Mouse (Mus musculus): ENCODE measurements around the gene Pik3r4. TPM values are rescaled to one million over a fixed set of nuclear protein-coding genes. Genes with fewer than 3 reads are reported as not detected.
A peak's percentile ranks its signal among the peaks of the same experiment; 100 is the strongest.
"Not testable (repeated sequence)": the region's sequence is repeated elsewhere in the genome, so short reads cannot be mapped to it uniquely, and the experiment has no call there.

The Pik3r4 gene
- 10 to 100 TPM; 39.5 to 51.0 (median 45.9) TPM for total RNA-seq (2022)

GRCm38 (mm10) chr9:105642460-105643371, at the start of gene Pik3r4:
Pik3r4 (plus strand) TSS chr9:105642978.
- peak; percentile 82 to 88 for DNase-seq (ENCODE audit: low spot score in 2 of 2)

DNA sequence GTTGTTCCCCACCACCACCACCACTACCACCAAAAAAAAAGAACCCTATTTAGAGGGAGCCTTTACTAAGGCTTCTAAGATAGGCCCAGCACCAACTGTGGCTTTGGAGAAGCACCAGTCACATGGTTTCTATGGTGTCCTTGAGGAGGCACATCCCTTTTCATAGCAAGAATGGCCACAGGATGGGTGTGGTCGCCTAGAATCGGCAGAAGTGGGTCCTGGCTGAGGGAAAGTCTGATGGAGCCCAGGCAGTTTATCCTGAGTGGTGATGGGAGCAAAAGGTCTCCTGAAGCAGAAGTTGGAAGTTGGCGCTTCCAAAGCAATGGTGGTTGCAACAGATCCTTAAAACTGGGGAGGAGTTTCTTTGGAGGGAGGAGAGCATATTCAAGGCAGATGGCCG, 43.9 kb upstream of the Pik3r4 start:
- no peak for DNase-seq (ENCODE audit: low spot score in 2 of 2)

DNA sequence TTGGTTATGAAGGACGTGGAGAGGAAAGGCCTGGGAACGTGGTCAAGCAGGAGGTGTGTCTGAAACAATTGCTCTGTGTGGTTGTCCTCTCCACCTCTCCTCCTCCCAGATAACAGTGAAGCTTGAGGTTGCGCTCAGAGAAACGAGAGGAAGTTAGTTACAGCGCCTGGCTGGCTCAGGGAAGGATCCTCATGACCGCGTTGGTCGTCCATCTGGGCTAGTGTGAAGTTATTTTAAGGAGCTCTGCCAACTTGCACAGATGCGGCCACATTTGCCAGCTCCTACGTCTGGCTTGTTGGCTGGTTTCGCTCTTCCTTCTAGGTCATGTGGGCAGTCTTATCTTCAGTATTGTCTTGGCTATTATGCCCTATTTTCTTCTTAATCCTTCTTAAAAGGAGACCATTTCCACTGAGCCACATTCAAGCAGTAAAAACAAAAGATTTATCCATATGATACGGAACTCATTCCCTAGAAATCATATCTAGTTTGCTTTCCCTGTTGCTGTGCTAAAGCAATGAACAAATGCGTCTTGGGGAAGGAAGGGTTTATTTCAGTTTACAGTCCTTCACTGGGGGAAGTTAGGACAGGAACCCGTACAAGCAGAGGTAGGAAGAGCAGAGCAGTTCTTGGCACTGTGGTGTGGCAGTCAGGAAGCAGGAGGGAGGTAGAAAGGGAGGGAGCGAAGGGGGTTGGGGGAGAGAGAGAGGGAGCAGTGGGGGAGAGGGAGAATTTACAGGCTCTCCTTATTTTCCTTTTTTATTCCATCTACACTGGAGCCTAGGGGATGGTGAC, 30.6 kb upstream of the Pik3r4 start:
- DNase-seq (ENCODE audit: low spot score in 2 of 2), result peak; percentile 32 to 65

GRCm38 (mm10) chr9:105612919-105613318, 29.9 kb upstream of the Pik3r4 start:
- DNase-seq (ENCODE audit: low spot score in 2 of 2), result peak in 1 of 2 experiments; percentile 29

GRCm38 (mm10) chr9:105615952-105616351, 26.8 kb upstream of the Pik3r4 start:
- no peak for DNase-seq (ENCODE audit: low spot score in 2 of 2)

- DNase-seq (ENCODE audit: low spot score in 2 of 2), result peak; percentile 17 to 54
These were observed 25.5 kb upstream of the Pik3r4 start for GRCm38 (mm10) chr9:105617274-105617673.

DNA sequence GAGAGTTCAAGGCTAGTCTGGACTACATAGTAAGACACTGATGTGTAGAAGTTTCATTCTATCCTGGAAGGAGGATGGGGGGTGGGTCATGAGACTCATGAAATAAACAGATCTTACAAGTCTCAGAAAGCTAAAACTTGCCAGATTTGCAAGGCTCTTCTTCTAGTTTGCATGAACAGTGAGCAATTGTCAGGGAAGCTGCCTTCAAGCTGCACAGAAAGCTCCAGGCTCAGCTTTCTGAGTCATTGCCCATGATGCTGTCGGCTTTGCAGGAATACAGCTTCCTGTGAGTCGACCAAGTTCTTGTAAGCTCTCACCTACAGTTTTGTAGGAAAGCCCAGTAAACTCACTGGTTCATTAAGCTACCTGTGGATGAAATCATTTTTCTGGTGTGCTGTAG, 8.8 kb upstream of the Pik3r4 start:
- no peak for DNase-seq (ENCODE audit: low spot score in 2 of 2)

- DNase-seq (ENCODE audit: low spot score in 2 of 2), result not testable (repeated sequence)
These were observed 1.4 kb upstream of the Pik3r4 start for GRCm38 (mm10) chr9:105641377-105641776.

DNA sequence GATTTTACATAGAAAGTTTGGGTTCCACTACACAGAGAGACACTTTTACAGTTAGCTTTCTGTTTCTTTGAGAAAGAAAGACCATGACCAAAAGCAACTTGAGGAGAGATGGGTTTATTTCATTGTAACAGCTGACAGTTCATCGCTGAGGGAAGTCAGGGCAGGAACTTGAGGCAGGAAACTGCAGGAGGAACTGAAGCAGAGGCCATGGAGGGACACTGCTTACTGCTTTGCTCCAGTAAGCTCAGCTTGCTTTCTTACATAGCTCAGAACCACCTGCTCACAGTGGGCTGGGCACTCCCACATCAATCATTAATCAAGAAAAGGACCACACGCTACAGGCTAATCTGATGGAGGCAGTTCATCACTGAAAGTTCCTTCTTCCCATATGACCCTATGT, 13.4 kb downstream of the Pik3r4 start:
- no peak for DNase-seq (ENCODE audit: low spot score in 2 of 2)

- no peak for DNase-seq (ENCODE audit: low spot score in 2 of 2)
These were observed 15.4 kb downstream of the Pik3r4 start for GRCm38 (mm10) chr9:105658216-105658615.

DNA sequence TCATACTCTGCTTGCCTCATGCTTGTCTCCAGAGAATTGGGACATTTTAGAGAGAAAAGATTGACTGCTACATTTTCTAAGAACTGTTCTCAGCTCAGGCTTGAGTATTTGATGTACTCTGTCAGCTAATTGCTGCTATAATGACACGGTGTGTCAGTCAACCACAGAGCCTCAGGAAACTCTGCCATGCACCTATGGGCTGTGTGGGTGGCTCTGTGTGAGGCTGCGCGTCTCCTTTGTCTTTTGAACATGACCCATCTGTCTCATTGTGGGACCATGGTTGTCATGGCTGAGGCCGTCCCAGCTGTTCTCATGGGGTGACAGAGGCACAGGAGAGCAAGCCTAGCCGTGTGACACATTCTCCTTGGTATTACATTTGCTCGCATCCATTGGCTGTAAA, 17.1 kb downstream of the Pik3r4 start:
- DNase-seq (ENCODE audit: low spot score in 2 of 2), result no peak

GRCm38 (mm10) chr9:105665269-105665668, 22.5 kb downstream of the Pik3r4 start:
- DNase-seq (ENCODE audit: low spot score in 2 of 2), result no peak

DNA sequence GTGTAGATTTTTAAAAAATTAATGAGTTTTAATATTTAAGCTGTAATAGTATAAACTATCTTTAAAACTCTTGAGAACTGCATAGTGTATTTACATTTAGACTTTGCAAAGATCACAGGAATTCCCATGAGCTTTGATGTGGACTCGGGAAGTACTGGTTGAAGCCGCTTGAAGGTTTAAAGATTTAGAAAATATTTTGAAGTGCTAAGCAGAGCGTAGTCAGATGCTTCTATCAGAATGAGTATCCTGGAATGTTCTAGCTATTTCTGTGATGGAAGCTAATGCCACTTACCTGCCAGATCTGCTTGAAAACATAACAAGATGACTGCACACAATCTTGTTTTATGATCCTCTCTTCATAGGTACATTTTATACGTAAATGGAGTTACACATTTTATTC, 28.1 kb downstream of the Pik3r4 start:
- DNase-seq (ENCODE audit: low spot score in 2 of 2), result no peak

GRCm38 (mm10) chr9:105672032-105672431, 29.3 kb downstream of the Pik3r4 start:
- DNase-seq (ENCODE audit: low spot score in 2 of 2), result no peak

- no peak for DNase-seq (ENCODE audit: low spot score in 2 of 2)
These were observed 33.2 kb downstream of the Pik3r4 start for GRCm38 (mm10) chr9:105675941-105676340.

DNA sequence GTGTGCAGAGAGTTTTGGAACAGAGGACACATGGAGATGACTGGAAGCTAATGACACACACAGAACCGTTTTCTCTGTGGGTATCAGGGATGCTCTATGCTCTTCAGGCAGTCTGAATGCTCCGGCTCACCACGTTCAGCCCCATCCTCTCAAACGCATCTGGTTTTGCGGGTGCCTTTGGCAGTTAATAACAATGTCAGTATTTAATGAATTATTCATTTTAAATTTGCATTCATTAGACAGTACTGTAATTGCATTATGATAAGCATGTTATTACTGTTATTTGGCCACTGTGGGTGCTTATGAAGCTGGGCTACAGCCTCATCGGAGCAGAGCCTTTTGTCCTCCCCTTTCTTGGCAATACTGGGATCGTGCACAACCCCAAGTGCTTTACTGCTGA, 38.6 kb downstream of the Pik3r4 start:
- no peak for DNase-seq (ENCODE audit: low spot score in 2 of 2)

DNA sequence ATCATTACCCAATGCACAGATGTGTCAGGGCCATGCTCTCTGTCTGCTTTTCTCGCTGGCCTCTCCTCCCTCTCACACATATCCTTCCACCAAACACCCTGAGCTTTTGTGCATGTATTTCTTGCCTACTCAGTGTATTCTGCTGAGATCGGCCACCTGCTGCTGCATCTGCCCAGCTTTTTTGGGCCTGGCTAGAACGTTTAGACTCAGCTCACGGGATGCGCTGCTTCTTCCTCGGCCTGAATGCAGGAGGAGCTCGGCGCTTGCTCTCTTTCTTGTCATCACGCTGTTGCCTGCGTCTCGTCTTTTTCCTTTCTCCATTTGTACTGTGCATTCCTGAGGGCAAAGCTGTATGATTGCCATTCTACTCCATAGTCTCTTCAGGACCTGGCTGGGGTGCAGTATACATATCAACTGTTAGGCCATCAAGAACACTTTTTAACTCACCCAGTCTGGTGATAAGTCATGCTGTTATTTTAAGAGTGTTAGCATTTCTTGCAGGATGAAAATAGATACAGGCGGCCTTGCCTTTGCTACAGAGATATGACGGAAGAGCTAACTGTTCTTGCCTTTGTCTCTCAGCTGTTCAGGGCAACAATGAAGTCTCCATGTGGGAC, 41.9 kb downstream of the Pik3r4 start:
- peak; percentile 64 to 69 for DNase-seq (ENCODE audit: low spot score in 2 of 2)

DNA sequence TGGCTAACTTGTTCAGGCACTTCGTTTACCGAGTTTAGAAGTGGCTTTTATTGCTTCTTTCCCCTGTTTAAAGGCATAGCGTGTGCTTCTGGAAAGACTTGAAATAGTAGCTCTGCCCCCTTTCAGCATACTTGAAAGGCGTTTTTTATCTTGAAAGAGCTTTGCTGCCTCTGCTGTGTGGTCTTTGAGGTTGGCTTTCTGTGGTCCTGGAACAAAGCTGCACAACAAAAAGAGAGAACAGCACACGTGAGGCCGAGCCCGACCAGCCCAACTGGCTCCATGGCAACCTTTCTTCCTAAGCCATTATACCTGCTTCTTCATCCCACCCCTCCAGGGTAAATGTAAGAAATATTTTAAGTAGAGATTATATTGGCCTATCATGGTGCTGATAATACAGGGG, 46.7 kb downstream of the Pik3r4 start:
- DNase-seq (ENCODE audit: low spot score in 2 of 2), result no peak

GRCm38 (mm10) chr9:105692472-105692871, 49.7 kb downstream of the Pik3r4 start:
- peak; percentile 83 to 84 for DNase-seq (ENCODE audit: low spot score in 2 of 2)

DNA sequence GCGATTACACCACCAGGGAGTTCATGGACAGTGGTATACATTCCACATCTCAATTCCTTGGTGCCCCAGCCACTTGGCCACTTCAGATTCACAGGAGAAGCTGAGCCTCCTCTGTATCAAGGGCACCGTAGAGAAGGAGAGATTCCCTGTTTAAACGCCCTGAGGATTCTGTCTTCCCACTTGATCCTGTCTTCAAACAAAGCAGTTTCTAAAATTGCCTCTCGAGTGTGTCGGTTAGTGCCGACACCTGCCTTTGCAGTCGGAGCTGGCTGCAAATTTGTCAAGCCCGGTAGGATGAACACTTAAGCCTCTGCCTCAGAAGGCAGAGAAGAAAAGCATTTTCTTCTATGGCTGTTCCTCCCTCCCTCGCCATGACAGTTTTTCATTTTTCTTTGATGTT, 50.3 kb downstream of the Pik3r4 start:
- no peak for DNase-seq (ENCODE audit: low spot score in 2 of 2)

DNA sequence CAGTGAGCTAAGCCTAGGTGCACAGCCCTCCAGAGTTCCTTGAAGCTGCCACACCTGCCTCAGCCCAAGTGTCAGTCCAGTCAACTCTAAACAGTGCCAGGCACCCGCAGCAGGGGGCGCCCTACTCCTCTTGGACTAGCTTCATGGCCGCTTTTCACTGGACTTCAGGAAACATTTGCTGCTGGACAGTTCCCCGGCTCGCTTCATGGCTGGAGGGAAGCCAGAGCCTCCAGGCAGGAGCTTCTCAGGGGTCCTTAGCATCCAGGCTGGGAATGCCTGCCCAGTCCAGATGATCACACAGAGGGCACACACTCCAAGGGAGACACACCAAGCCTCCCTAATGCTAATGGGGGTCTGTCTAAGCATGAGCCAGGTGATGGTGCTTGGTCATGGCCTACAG, 51.1 kb downstream of the Pik3r4 start:
- DNase-seq (ENCODE audit: low spot score in 2 of 2), result peak; percentile 37 to 62
